Mouse (Mus musculus) heart, postnatal 10 days (tissue): ENCODE data around the gene Cdk15. TPM values are rescaled to one million over a fixed set of nuclear protein-coding genes. Genes with fewer than 3 reads are reported as not detected.

Source experiments
- DNase-seq, 2 experiments: peaks; one replicate each; pipeline ENCODE4 v3.0.0; 2021
- intact Hi-C: fragments of 180-260 bp; cut with DNase I; formaldehyde crosslinking; loops from one replicate; pipeline ENCODE4 v1.15.1; 2025
- total RNA-seq, 2 experiments: library from RNA; stranded (reverse); gene quantifications; 2 replicates each; pipeline ENCODE4 v1.2.3; 2021

Cdk15 gene
- total RNA-seq, 2 experiments from 2014 or later = 0.22 TPM; not detected in 1

DNA sequence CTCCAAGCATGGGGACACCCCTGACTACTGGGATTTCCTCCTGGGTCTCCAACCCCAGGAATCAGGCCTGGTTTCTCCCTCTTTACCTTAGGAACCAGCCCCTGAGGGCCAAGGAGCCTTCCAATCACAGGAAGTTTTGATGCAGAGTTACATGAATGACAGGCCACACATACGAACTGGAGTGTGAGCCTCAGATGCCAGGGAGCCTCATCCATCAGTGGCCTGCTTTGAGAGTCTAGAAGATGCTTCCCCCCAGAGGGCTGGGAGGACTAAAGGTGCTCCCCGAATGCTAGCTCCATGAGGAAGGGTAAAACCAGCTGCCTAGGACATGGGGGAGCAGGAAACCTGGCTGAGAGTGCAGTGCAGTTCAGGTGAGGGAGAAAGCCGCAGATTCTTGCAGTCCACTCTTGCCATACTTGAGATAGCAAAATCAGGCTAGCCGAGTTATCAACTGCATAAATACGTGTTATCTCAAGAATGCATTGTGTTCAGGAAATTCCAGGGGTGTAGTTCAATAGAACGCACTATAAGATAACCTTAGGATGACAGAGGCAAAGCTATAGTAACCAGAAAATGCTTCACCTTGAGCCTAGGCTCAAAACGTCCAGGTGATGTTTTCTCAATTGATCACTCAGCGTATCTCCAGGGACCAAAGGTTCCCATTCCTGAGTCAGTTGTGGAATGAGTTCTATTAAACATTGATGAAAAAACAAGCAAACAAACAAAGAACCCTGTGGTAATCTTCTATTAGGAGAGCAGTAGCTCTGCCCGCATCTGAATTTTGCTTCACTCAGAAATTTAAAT, 64.6 kb downstream of the Cdk15 start:
- DNase-seq = no peak
- intact Hi-C loops = no loop called here

DNA sequence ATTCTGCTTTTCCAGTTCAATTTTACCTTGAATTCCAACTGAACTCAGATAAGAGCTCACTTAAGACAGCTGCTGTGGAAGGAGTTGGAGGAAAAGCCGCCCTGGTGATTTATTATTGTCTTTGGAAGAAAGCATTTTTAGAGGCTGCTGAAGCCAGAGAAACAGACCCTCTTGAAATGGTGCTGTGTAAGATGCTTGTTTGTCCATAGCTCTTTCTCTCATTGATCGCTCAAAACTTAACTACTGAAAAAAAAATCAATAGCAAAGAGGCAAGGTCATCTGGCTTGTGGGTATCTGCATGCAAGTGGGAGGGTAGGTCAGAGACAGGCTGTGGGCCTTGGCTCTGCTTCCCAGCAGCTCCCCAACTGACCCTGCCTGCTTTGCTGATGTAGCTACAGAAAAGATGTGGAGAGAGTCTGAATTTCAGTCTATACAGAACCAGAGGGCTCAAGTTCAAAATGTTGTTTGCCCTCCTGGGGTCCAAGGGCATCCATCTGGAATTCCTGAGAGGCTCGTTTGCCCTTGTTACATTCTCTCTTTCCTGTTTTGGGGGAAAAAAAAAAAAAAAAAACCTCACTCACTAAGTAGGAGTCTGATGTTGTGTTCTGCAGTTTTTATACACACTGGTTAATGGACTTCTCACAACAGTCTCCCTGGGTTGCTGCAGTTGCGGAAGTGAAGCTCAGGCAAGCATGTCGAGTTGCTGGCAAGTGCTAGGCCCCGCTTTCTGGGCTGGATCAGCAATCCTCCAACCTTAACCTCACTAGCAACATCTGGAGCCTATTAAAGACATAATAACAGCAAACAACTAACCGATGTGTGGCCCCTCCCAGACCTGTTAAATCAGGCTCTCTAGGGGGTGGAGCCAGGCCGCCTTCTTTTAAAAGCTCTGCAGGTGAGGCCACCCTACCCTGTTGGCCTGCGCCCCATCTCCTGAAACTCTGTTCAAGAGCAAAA, 65.5 kb downstream of the Cdk15 start:
- intact Hi-C loops = no loop called here
- DNase-seq = no peak

DNA sequence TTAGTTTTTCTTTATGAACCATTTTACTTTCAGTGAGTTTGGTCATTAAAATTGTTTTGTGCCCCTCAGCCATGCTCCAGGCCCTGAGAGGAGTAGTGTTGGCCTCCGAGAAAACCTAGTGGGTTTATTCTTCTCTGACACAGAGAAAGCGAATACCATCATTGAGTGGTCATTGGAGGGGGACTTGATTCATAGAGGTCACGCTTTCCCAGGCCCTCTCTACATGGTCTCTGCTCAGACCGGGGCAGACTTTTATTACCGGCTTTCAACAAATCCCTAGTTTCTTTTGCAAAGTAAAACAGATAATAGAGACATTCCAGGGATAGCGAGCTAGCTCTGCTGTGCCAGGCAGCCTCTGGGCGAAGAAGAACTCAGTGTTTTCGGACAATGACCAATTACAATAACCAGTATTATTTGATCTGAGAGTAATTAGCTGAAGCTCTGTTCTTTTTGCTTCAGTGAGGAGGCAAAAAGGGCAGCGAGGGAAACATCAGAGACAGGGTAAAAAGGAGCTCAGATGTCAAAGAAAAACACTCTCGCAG, 70.2 kb downstream of the Cdk15 start:
- intact Hi-C loops = no loop called here

DNA sequence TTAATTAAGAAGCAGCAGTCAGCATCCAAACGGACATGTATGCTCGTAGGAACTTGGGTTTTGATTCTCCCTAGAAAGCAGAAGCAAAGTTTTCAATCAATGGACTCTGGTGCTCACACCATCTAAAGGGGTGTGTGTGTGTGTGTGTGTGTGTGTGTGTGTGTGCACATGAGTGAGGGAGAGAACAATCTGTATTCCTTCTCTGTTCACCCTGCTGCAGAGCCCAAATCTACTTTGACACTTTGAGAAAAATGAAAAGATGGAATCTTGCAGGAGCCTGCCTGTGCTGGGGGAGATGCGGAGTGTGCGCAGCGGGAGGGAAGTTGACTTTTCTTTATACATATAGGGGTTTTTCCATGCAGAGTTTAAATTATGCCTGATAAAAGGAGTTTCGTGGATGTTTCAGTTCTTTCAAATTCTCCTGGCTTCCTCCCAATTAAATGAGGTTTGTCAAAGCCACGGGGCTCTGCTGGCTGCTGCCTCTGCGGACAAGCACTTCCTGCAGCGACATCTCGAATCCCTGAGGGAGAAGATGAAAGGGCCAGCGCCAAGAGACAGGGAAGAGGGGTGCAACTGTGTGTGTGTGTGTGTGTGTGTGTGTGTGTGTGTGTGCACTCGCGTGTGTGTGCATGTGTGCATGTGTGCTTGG, 76.2 kb downstream of the Cdk15 start:
- no peak for DNase-seq
- intact Hi-C loops = no loop called here

More for the DNA sequence above, 70.2 kb downstream of the Cdk15 start:
- DNase-seq = no peak

DNA sequence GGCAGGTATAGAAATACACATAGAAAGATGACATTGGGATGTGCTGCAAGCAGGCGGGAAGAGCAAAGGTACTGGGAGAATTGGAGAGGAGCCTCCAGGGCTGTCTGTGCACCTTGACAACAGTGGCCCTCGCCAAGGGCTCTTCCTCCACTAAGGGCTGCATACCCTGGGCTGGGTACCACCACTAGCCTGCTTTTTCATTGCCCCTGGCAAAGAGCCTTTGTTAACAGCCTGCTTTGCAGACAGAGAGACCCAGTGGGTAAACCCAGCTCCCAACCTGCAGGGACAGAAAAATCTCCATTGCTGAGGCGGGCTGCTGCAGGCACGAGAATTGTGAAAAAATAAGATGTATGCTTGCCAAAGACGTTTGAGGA, 76.7 kb downstream of the Cdk15 start:
- DNase-seq = no peak
- intact Hi-C loops = no loop called here

DNA sequence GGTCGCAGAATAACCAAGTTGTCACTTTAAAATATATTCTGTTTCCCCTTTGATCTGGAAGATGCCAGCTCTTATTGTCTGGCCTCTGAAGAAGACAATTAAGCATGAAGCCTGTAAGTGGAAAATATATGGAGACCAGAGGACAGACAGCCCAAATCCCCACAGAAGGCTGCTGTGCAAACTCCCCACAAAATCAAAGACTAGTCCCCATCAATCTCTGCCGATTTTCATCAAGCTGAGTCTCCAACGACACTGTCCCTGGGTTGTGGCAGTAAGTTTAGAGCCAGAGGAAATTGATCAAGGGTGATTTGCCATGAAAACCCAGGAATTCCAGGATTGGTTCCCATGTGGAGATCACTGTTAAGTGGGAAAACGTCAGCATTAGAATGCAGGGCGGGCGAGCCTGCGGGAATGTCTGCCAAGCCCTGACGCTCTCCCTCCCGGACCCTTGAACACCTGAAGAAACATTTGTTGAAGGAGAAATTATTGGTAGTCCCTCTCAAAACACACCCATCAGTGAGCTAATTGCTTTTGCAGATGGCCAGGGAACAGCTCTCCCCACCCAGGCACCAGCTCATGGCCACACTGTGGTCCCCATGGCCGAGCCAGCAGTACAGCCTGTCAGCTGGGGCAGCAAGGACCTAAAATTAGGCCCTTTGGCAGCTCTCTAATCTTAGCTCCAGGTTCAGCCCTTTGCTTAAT, 77.3 kb downstream of the Cdk15 start:
- DNase-seq = peak in 1 of 2 experiments; percentile 37
- intact Hi-C loops = no loop called here

DNA sequence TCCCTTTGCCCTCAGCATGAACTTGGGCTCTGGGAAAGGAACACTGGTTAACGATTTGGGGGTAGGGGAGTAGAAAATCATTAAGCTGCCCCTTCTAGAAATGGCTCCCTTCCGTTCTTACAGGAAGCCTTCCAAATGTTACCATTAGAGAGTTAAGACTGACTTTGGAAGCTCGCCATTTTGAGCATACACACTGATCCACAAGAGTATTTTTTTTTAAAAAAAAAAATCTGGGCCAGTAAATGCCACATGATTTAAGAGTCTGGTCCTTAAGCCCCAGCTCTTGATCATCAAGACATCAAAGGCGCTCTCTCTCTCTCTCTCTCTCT, 77.8 kb downstream of the Cdk15 start:
- intact Hi-C loops = no loop called here
- DNase-seq = no peak

DNA sequence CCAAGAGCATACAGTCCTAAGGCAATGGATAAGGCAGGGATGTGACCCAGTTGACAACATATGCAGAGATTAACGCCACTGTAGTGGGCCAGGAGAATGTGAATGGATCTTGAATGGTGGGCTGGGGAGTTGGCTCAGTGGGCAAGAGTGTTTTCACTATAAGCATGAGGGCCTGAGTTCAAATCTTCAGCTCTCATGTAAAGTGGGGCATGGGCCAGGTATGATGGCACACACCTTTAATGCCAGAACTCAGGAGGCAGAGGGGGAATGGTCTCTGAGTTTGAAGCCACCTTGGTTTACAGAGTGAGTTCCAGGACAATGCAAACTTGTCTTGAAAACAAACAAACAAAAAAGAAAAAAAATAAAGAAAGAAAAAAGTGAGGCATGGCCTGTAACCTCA, 79.5 kb downstream of the Cdk15 start:
- intact Hi-C loops = no loop called here
- DNase-seq = no peak

DNA sequence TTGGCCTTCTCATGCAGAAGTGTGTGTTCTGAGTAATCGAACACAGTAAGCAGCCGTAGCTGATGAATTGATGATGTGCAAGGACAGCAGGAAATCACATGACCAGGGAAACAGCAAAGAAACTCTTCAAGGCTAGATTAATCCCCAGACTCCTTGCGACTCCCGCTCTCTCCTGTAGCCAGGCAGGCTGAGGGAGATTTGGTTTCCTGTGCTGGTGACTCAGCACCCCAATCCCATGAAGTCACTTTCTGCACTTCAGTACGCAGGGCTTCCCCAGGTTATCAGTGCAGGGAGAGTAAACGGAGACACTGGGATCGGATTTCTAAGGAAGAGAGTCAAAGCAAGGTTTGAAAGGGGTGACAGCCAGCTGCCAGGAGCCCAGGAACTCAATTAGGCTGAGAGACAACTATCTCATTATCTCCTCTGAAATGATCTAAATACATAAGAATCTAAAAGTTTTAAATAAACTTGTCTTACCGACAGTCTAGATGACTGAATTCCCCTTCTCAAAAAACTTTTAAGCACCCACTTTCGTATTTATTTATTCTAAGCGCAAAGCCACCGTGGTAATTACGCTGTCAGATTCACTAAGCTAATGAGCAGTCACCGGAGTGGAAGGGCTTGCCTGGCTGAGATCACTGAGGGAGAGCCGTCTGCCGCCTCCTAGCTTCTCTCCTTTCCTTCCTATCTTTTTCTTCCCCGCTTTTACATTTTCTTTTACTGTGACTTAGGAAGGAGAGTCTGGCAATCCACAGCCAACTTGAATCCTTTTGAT, 84.3 kb downstream of the Cdk15 start:
- no peak for DNase-seq
- intact Hi-C loops = no loop called here

DNA sequence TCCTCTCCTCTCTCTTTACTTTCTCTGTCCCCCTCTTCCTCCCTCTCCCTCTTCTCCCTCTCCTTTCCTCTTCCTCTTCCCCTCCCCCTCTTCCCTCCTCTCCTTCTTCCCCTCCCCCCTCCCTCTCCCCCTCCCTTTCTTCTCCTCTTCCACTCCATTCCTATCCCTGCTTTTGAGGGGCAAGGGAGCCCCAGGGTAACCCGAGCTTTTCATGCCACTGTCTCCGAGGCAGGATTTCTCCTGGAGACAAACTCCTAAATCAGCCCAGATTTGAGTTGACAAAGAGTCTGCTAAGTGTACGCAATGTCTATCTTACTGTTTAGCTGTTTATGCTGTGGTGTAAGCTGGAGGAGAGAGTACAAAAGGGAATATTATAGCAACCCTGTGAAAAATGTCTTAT, 85.0 kb downstream of the Cdk15 start:
- DNase-seq = no peak
- intact Hi-C loops = no loop called here

DNA sequence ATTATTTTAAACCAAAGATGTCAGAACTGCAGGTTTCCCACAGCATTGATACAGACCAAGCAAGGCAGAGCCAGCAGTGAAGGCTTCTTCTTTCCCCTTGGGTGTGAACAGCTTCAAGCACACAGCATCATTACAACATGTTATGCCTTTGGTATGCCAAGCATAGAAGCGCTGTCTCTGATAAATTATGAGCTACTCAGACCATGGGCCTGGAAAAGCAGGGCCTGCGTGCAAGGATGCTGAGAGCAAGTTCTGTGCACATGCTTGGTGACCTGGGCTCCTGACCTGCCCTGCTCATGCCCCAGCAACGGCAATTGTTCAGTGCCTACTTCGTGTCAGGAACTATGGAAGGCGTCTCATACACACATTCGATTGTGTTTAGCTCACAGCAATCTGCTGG, 85.4 kb downstream of the Cdk15 start:
- intact Hi-C loops = no loop called here
- DNase-seq = no peak

DNA sequence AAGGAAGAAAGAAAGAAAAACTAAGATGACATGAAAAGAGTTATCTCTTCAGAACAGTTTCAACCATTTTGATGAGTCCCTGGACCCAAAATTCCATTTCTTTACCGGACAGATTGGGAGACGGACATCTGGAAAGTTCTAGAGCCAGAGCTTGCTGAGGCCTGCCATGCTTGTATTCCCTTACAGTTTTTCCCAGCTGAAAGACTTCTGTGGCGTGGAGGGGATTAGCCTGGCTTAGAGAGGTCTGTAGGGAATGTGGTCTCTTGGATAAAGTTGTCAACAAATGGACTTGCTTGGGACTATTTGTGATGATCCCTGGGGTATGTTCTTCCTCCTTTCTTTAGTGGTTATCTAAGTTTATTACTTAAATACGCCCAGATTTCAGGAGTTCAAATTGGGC, 96.0 kb downstream of the Cdk15 start:
- no peak for DNase-seq
- intact Hi-C loops = no loop called here

DNA sequence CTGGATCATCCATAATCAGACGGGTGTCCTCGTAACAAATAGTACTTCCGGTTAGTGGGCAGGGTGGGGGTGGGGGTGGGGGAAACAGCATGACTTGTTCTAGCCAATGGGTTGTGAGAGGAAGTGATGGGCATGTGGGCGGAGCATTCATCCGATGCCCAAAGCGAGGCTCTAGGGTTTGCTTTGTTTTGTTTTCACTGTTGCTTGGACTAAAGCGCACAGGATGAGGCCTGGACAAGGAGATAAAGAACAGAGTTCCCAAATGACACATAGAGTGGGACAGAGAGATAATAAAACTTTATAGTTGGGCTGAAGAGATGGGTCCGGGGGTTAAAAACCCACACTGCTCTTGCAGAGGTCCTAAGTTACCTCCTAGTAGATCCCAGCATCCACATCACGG, 98.7 kb downstream of the Cdk15 start:
- intact Hi-C loops = no loop called here
- DNase-seq = no peak

DNA sequence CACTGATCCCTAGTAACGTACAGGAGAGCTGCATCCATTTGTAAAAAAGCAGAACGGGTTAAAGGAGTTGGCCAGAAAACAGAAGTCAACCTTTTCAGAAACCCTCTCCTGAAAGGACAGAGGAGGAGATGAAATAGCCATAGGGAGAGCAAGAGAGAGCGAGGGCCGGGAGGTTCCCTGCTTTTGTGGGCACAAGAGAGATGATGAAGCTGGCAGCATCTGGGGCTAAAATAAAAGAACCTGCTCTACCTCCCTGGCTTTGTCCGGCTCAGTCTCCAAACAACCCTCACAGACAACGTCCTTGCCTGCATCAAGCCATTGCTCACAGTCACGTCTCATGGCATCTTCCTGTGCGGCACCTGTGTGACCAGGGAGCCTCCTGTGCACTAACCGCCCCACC, 102.4 kb downstream of the Cdk15 start:
- intact Hi-C loops = no loop called here
- no peak for DNase-seq

DNA sequence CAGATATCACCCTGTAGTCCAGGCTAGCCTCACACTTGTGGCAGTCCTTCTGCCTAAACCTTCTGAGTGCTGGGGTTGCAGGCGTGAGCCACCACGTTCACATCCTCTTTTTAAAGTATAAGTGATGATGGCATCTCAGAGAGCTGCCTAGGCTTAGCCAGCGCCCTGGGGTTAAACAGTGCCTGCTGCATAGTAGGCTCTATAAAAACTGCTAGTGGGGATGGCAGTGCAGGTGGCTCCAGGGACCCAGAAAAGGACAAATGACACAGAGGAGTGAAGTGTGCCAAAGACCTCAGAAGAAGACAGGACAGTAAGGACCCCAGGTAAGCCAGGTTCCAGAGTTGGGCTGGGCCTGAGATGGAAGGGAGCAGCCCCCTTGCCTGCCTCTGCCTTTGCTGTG, 104.1 kb downstream of the Cdk15 start:
- intact Hi-C loops = no loop called here
- no peak for DNase-seq

DNA sequence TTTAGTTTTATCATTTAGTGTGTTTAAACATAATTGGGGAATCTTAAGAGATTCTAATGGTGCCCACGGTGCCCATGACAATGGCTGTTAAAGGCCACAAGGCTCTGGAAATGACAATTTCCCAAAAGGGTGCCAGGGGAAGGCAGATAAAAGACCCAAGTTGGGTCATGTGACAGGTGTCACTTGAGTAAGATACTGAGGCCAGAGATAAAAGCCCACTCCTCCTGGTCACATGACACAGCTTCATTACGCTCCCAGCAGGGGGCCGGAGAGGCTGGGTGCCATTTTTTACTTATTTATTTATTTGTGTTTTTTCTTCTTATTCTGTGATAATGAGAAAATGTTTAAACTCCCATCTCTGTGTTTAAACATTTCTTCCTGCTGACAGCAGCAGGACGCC, 104.8 kb downstream of the Cdk15 start:
- intact Hi-C loops = no loop called here
- DNase-seq = no peak

DNA sequence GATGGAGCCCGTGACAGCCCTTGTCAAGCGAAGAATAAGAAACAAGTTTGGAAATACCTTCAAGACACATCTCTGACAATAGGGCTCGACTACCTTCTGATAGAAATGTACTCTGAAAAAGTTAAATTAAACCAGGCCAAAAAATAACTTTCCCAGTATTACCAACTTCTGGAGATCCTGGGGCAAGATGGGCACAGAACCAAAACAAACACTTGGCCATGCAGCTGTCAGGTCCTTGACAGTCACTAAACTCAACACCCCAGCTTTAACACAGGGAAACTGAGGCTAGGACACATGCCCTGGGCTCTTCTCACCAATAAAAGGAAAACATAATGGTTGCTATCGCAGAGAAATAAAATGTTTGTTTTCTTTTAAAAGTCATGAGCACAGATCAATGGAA, 105.3 kb downstream of the Cdk15 start:
- no peak for DNase-seq
- intact Hi-C loops = no loop called here

DNA sequence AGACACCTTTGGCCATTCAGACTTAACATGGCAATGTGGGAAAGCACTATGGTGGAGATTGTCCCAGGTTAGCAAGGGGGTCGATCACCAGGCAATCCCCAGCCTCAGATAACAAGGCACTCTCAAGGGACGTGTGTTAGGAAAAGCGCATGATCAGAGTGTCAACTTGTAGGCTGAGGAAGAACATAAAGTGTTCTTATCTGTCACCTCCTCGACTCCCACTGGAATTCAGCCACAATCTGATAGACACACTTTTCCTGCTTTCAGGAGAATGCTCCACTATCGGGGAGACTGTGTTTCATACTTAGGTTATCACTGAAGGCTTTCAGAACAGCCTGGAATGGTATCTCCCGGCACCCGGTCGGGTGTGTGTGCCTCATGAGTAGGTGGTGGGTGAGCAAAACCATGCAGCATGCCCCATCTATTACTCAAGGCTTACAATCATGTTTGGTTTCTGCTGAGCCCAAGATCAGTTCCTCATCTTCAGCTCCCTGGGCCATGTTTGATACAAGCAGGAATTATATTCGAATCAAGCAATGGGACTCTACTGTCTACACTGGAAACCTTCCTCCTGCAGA, 107.8 kb downstream of the Cdk15 start:
- intact Hi-C loops = no loop called here
- DNase-seq = no peak

DNA sequence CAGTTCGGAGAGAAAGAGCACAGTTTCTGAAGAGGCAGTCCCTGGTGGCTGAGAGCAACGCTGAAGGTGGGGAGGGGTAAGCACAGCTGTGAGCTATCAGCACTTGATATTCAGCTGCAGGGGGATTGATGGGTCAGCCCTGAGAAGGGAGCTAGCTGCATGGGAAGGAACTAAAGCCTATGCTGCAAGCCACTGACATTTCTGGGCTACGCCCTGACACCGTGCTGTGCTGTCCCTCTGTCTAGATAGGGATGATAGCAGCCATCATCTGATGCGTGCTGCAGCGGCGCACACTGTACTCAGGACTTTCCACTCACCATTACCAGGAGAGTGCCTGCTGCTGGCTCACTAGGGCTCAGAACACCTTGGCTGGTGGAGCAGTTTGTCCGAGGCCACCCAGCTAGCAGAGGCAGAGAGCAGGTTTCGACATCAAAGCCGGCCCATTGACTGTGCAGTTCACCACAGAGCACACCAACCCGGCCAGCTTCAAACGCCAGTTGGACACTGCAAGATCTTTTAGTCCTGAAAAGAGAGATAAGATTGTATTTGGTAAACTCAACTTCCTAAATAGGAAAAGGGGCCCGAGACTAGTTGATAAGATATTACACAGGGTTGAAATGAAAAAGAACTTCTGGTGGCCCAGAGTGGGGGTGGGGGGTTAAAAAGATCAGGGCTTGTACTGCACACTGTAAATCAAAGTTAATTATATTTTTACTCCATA, 111.4 kb downstream of the Cdk15 start:
- DNase-seq = no peak
- intact Hi-C loops = no loop called here
